Mouse (Mus musculus) mature B cell (primary cell): ENCODE results near the gene Crabp2.

Experiments
- in situ Hi-C: fragments of 300-500 bp; cut with MboI; formaldehyde crosslinking; loops from 2 replicates; pipeline ENCODE4 v1.14.3; 2019

The Crabp2 gene

GRCm38 (mm10) chr3:87958476-87958875, 10.0 kb downstream of the Crabp2 start:
- in situ Hi-C loops, result no loop called here

GRCm38 (mm10) chr3:87958967-87959366, 10.5 kb downstream of the Crabp2 start:
- in situ Hi-C loops, result no loop called here

GRCm38 (mm10) chr3:87959371-87959770, 10.9 kb downstream of the Crabp2 start:
- in situ Hi-C loops, result no loop called here

DNA sequence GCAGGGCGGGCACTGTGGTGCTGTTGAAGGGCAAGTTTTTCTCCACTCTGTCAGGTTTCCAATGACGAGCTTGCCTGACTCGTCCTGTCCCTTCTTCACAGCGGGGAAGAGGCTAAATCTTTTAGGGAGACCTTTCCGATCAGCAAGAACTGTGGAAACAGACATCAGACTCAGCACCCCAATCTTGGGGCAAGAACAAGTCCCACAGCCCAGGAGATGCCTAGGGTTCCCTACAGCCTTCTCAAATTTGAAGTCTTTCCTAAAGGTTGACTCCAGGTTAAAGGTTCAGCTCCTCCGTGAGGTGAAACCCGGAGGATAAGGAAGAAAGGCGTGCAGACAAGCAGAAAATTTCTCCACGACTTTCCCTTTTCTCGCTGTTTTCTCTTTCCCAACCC, 11.7 kb downstream of the Crabp2 start:
- in situ Hi-C loops, result no loop called here

- in situ Hi-C loops, result no loop called here
Observed at GRCm38 (mm10) chr3:87960586-87961191, 12.2 kb downstream of the Crabp2 start.

- in situ Hi-C loops, result no loop called here
Observed at GRCm38 (mm10) chr3:87970184-87970938, 21.9 kb downstream of the Crabp2 start.

DNA sequence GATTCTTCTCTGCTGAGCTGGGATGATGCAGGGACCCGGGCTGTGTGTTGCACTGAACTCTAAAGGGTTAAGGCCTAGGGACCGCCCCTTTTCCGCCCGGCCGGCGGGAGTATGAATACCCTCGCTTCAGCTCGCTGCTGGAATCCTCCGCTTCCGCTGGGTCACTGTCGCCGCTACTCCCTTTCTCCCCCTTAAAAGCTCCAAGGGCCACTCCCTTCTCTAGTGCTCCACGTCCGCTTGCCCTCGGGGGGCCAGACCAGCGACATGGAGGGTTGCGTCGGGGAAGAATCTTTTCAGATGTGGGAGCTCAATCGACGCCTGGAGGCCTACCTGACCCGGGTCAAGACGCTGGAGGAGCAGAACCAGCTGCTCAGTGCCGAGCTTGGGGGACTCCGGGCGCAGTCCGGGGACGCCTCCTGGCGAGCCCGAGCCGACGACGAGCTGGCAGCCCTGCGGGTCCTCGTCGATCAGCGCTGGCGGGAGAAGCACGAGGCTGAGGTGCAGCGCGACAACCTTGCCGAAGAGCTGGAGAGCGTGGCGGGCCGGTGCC, 22.5 kb downstream of the Crabp2 start, which contains the start of gene Nes:
Gene Nes, plus strand, starts transcription at position 140 of the 550 bp plus-strand sequence.
- in situ Hi-C loops, result no loop called here

DNA sequence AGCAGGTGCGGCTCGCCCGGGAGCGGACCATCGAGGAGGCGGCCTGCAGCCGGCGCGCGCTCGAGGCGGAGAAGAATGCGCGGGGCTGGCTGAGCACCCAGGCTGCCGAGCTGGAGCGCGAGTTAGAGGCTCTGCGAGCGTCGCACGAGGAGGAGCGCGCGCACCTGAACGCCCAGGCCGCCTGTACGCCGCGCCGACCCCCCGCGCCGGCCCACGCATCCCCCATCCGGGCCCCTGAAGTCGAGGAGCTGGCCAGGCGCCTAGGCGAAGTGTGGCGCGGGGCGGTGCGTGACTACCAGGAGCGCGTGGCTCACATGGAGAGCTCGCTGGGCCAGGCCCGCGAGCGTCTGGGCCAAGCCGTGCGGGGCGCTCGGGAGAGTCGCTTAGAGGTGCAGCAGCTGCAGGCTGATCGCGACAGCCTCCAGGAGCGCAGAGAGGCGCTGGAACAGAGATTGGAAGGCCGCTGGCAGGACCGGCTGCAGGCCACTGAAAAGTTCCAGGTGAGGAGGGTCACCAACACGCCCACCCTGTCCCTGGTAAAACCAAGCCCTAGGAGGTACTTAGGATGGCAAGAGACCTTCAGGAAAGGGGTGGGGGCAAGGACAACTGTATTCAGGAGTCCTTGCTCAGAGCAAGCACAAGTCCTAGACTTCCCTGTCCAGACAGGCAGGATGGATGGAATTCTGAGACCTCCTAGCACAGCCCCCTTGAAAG, 23.2 kb downstream of the Crabp2 start:
- in situ Hi-C loops, result no loop called here

DNA sequence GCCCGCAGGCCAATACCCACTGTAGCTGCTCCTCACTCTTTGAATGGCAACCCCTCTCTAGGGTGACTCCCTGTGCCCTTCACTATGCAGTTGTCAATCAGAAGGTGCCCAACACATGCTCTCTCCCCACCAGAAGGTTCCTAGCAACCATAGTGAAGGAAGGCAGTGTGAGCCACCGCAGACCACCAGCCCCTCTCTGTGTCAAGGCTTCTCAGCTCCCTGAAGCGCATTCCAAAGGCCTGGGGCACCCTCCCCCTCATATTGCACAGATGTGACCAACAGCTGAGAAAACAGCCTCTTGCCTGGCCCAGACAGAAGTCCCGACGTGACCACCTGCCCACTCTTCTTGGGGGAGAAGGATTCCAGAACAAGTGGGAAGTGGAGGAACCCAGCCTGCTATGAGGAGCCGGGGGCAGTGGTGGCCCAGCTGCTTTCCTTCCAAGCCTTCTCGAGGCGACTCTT, 23.8 kb downstream of the Crabp2 start:
- in situ Hi-C loops, result no loop called here

DNA sequence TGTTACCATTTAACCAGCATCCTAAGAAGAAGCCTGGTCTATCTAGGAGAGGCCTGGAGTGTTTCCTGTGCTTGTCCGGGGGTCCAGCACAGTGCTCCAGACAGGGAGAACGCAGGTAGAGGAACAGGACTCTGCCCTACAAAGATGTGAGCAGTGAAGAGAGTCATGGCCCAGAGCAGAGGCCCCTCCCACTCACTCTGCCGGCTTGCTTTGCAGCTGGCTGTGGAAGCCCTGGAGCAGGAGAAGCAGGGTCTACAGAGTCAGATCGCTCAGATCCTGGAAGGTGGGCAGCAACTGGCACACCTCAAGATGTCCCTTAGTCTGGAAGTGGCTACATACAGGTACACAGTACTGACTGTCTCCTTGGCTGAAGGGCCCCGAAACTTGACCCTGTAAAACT, 24.3 kb downstream of the Crabp2 start:
- in situ Hi-C loops, result no loop called here

DNA sequence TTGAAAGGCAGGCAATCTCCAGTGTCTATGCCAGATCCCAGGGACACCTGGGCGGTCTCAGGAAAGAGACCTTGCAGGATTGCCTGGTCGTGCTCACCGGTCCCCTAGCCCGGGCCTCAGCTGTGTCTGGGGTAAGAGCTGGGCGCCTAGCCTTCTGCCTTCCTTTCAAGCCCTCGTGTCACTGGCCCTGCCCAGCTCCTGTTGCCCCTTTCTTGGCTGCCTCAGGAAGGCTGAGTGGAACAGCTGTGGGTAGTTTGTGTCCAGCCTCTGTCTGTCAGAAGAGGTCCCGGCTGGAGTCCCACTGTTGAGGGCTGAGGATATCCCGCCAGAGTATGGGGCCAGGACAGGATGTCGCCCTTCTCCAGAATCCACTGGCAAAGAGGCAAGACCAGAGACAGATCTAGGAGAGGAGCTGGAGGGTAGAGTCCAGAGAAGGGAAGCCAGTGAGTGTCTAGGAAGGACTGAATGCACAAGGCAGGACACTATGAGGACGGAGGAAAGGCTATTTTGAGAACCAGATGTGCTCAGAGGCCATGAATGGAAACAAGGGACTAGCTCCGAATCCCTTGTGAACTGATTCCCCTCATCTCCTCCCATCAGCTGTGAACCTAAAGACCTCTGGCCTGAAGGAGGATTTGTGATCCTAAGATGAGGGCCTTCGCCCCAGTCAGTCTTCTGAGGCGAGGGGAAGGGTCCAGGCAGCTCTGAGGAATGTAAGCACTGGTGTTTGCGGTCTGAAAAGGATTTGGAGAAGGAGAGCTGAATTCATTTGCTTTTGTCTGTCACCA, 25.3 kb downstream of the Crabp2 start:
- in situ Hi-C loops, result no loop called here

DNA sequence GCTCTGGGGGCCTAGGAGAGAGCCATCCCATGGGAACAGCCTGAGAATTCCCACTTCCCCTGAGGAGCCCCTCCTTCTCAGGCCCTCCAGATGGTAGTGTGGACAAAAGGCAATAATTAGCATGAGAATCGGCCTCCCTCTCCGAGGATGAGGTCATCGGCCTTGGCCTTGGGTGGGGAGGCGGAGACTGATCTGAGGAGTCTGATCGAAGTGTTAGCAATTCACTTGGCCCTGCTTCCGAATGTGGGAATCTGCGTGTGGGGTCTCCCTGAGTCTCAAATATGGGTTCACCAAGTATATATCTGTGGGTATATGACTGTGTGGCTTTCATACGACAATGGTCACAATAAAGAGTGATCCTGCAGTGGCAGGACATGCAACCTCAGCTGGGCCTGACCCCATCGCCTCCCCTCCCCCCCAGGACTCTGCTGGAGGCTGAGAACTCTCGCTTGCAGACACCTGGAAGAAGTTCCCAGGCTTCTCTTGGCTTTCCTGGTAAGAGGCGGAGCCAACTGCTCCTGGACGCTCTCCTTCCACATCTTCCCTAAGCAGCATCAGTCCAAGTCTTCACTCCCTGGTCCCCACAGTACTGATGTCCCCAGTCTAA, 26.0 kb downstream of the Crabp2 start:
- in situ Hi-C loops, result no loop called here

DNA sequence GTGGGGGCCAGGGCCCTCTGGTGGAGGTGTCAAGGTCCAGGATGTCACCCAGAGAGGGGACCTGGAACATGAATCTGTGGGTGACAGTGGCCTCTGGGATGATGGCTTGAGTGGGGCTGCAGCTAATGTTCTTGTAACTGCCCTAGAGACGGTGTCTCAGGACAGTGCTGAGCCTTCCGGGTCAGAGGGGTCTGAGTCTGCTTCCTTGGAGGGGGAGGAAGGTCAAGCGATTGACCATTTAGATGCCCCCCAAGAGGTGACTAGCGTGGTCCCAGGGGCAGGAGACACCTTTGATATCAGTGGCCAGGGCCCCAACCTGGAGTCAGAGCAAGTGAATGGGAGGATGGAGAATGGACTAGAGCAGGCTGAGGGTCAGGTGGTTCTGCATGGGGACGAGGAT, 31.0 kb downstream of the Crabp2 start:
- in situ Hi-C loops, result no loop called here

- in situ Hi-C loops, result no loop called here
Observed at GRCm38 (mm10) chr3:87980085-87980484, 31.6 kb downstream of the Crabp2 start.

DNA sequence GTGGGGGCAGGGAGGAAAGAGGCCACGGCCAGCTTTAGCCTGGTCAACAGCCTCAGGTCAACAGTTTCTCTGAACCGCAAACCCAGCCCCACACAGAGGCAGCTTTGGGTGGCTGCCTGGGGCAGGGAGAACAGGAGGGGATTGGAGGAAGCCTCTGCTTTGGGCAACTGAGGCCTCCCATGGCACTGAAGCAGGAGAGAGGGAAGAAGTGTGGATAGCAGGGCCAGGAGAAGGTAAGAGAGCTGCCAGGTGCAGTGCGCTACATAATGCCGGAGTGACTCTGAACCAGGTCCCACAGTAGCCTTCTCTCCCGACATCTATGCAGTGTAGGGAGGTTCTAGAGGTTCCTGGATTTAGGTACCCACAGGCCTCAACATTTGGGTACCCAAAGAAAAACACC, 32.3 kb downstream of the Crabp2 start:
- in situ Hi-C loops, result no loop called here

- in situ Hi-C loops, result no loop called here
Observed at GRCm38 (mm10) chr3:87981214-87981760, 32.8 kb downstream of the Crabp2 start.

- in situ Hi-C loops, result no loop called here
Observed at GRCm38 (mm10) chr3:87981894-87982835, 33.7 kb downstream of the Crabp2 start.

DNA sequence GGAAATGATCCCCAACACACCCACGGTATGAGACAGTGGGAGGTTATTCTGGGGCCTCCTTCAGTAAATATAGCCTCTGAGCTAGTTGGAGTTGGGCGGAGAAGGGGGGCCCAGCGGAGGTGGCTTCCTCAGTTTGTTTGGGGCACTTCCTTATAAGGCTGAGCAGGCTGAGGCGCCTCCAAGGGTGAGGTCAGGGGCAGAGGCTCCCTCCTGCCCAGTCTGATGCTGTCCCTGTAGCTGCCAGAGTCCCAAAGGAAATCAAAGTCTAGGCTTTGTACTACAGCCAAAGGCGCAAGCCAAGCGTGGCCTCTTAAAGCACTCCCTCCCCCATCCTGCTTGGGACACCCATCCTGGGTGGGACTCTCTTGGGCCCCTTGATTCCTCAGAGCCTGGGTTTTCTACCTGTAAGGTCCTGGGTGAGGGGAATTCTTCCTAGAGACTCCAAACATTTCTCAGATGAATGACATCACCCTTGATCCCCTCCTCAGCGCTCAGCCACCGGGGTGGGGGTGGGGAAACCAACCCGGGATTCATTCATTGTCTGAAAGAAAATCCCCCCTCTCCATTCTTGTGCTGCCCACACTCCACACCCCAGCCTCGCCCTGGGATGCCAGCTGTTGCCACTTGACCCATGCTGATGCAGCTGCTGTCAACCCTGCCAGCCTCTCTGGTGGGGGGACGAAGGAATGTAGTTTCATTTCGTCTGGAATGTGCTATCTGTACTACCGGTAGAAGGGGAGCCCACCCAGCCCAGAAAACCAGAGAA, 34.6 kb downstream of the Crabp2 start:
- in situ Hi-C loops, result no loop called here

- in situ Hi-C loops, result no loop called here
Observed at GRCm38 (mm10) chr3:87983627-87984026, 35.2 kb downstream of the Crabp2 start.
